Mouse (Mus musculus): Measurements from ENCODE around the gene Psmd1.
A peak's percentile ranks its signal among the peaks of the same experiment; 100 is the strongest.
"Not testable (repeated sequence)": the region's sequence is repeated elsewhere in the genome, so short reads cannot be mapped to it uniquely, and the experiment has no call there.

Gene Psmd1

GRCm38 (mm10) chr1:86064271-86064991, at the start of gene Psmd1:
Gene Psmd1 (plus strand): TSS chr1:86064387.
- DNase-seq (ENCODE audit: low spot score in 2 of 2) = peak; percentile 92 to 93

GRCm38 (mm10) chr1:86015758-86016157, 48.4 kb upstream of the Psmd1 start:
- not testable (repeated sequence) for DNase-seq (ENCODE audit: low spot score in 2 of 2)

DNA sequence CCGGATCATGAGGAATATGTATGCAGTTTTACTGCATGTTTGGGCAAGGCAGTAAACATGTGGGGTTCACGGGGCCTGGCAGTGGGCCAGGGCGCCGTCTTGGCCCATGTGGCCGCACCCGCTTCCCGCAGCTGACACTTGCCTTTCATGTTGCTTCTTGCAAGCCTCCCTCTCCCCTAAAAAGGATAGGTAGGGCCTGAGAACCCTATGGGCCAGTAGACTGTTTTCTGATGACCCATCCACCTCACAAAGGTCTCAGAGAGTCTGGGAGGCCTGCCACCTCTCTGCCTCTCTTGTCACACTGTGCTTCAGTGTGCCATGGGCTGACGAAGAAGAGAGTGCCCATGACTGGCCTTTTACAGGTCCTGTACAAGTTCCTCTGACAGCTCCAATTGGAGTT, 47.7 kb upstream of the Psmd1 start, which contains the start of gene Spata3:
Gene Spata3, plus strand, starts transcription at position 301 of the 400 bp plus-strand sequence.
- DNase-seq (ENCODE audit: low spot score in 2 of 2) = no peak

DNA sequence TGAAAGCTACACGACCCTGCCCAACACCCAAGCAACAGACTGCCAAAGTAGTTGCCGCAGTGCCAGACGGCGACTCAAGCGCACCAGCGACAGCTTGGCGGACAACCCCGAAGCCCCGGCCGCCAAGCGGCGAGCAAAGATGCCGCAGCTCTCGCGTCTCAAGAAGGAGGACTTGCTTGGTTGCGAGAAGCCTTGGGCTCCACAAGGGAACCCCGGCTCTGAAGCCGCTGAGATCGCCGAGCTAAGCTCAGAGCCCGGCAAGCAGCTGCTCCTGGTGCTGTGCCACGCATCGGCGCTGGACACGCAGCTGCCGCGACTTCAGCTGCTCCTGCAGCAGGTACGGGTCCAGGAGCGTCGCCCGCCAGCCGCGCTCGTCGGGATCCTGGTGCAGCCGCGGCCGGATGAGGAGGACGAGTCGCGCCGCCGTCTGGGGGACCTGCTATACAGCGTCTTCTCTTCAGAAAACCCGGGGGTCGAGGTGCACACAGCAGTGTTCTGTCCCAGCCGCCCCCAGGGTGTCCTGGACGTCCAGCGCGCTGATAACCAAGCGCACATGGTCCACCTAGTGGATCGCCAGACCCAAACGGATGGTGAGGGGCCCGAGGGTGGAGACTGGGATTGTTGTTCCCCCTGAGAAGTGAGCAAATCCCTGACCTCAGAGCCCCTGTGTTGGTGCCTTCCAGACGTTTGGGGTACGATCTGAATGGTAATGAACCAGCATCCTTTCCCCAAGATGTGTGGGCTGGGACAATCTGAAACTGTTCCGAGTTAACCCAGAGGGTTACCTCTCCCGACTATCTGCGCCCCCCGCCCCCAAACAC, 45.7 kb upstream of the Psmd1 start:
- peak; percentile 85 to 86 for DNase-seq (ENCODE audit: low spot score in 2 of 2)

- peak; percentile 42 to 43 for DNase-seq (ENCODE audit: low spot score in 2 of 2)
Observed at GRCm38 (mm10) chr1:86021365-86021989, 42.7 kb upstream of the Psmd1 start.

DNA sequence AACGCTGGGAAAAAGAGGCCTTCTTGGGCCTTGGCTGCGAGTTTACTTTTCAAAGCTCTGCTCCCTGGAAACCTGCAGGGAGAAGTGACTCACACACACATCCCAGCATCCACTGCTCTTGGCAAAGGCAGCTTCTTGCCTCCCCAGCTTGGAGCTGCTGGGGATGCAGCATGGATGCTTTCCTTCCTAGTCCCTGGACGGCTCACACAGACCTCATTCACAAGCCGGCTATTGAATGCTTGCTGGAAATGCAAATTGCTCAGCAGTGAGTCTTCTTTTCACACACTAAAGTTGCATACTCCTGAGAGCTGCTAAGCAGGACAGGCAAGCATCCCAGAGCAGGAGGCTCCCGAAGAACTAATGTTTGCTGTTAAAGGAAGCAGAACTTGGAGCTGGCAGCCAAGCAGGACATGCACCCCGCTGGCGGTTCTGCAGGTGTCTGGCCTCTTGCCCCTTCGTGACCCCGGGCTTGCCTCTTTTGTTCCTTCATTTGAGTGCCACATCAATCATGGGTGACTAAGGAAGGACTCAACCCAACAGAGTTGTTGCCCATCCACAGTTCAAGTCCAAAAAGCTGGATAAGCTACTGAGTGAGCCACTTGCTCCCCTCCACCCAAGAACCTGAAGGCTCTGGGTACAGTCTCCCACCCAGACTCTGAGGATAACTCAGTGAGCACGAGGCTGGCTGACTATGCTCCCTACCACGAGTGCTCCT, 31.8 kb upstream of the Psmd1 start:
- DNase-seq (ENCODE audit: low spot score in 2 of 2) = peak; percentile 78 to 89

- DNase-seq (ENCODE audit: low spot score in 2 of 2) = no peak
Observed at GRCm38 (mm10) chr1:86038191-86038951, 25.8 kb upstream of the Psmd1 start.

GRCm38 (mm10) chr1:86040131-86040530, 24.1 kb upstream of the Psmd1 start:
- no peak for DNase-seq (ENCODE audit: low spot score in 2 of 2)

GRCm38 (mm10) chr1:86040817-86041216, 23.4 kb upstream of the Psmd1 start:
- no peak for DNase-seq (ENCODE audit: low spot score in 2 of 2)

DNA sequence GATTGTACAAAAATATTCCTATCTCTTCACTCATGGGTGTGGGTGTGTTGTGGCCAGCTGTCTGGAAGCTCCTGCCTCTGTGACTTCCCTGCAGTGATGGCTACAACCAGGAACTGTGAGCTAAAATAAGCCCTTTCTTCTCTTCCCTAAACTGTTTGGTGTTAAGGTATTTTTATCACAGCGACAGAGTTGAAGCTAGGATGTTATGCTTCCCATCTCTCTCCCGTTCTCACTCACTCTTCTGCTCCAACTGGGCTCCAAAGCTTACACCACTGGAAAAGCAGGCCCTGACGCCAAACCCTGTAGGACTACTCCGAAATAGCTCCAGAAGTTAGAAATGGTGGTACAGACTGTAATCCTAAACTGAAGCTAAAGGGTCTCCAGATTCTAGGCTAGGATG, 19.1 kb upstream of the Psmd1 start:
- DNase-seq (ENCODE audit: low spot score in 2 of 2) = no peak

GRCm38 (mm10) chr1:86045848-86046805, 18.1 kb upstream of the Psmd1 start, which contains the start of gene 2810459M11Rik:
Gene 2810459M11Rik (plus strand): TSS chr1:86045863.
- DNase-seq (ENCODE audit: low spot score in 2 of 2) = peak in 1 of 2 experiments; percentile 63

GRCm38 (mm10) chr1:86046833-86047563, 17.2 kb upstream of the Psmd1 start:
- no peak for DNase-seq (ENCODE audit: low spot score in 2 of 2)

- DNase-seq (ENCODE audit: low spot score in 2 of 2) = no peak
Observed at GRCm38 (mm10) chr1:86048231-86048630, 16.0 kb upstream of the Psmd1 start.

- no peak for DNase-seq (ENCODE audit: low spot score in 2 of 2)
Observed at GRCm38 (mm10) chr1:86048744-86049143, 15.4 kb upstream of the Psmd1 start.

DNA sequence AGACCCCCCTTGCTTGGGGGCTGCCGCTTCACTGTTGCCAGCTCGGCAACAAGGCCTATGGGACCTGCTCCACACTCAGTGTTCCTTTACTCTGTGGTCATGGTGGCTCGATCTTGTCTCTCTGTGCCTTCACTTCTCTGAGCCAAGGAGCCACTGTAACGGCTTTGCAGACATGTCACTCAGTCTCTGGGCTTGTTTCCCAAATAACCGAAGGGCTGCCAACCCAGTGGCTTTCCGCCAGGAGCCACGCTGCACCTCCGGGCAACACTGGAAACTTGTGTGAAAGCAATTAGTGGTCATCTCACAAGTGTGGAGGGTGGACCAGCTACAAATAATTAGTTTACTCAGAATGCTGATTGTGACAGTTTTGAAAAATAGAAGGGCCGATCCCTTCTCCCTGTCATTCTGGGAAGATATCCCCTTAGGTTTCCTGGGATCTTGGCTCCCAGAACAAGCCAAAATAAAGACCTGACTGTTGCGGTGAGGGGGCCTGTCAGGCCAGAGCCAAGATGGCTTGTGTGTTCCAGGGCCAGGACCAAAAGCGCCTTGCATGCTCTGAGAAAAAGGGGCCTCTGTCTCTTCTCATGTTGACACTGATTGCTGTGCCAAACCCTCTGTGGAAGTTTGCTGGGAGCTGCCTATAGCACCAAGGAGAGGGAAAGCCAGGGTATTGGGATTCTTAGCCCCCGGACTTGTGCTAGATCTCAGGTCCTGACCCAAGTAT, 10.8 kb upstream of the Psmd1 start:
- DNase-seq (ENCODE audit: low spot score in 2 of 2) = peak; percentile 91

GRCm38 (mm10) chr1:86054943-86055342, 9.2 kb upstream of the Psmd1 start:
- peak in 1 of 2 experiments; percentile 45 for DNase-seq (ENCODE audit: low spot score in 2 of 2)

GRCm38 (mm10) chr1:86056284-86056683, 7.9 kb upstream of the Psmd1 start:
- no peak for DNase-seq (ENCODE audit: low spot score in 2 of 2)

All from right cerebral cortex, postnatal 10 days (tissue).